Mouse (Mus musculus) brain, embryonic 14.5 days (tissue): Measurements from ENCODE around the gene 6030452D12Rik.

Experiments
- CTCF ChIP-seq: fragments of 200-500 bp; IDR thresholded peaks from 2 replicates; pipeline ENCODE4 v1.5.1; 2012; ENCODE audit warnings: inconsistent platforms, mild to moderate bottlenecking, moderate library complexity, borderline replicate concordance; ENCODE audit not compliant: insufficient read depth, insufficient read length; ENCODE audit errors: extremely low read depth
- POLR2A ChIP-seq: fragments of 200-500 bp; IDR thresholded peaks from 2 replicates; pipeline ENCODE4 v1.6.1; 2012; ENCODE audit warnings: mild to moderate bottlenecking, inconsistent platforms, borderline replicate concordance; ENCODE audit not compliant: poor library complexity, insufficient read depth, insufficient read length, severe bottlenecking; ENCODE audit errors: extremely low read depth

DNA sequence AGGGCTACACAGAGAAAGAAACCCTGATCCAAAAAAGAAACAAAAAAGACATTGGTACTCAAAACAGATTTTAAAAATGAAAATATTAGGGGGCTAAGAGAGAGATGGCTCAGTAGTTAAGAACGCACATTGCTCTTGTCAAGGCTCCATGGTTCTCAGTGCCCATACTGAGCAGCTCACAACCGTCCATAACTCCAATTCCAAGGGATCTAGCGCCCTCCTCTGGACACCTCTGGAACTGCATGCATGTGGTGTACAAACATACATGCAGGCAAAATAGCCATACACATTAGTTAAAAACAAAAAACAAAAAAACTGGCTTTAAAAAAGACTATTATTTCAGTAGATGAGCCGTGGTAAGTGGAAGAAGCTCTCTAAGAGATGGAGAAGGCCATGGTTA lies 30.2 kb downstream of the 6030452D12Rik start:
- TF ChIP-seq POLR2A (no peak), CTCF (peak; percentile 58)
